Mouse (Mus musculus) layer of hippocampus, postnatal 14 days (tissue): ENCODE data around the gene Asic2. TPM values are rescaled to one million over a fixed set of nuclear protein-coding genes. Genes with fewer than 3 reads are reported as not detected.
A peak's percentile ranks its signal among the peaks of the same experiment; 100 is the strongest.

ENCODE experiments used
- DNase-seq, 2 experiments: peaks; one replicate each; pipeline ENCODE4 v3.0.0; 2021 to 2022; ENCODE audit warnings: low spot score in 2 of 2, mixed read lengths in 1 of 2
- total RNA-seq, 2 experiments: library from RNA; stranded (reverse); gene quantifications; 2 replicates each; pipeline ENCODE4 v1.2.3; 2021

Asic2 gene
- total RNA-seq, 2 experiments from 2014 or later, result 56.0 to 64.3 TPM

DNA sequence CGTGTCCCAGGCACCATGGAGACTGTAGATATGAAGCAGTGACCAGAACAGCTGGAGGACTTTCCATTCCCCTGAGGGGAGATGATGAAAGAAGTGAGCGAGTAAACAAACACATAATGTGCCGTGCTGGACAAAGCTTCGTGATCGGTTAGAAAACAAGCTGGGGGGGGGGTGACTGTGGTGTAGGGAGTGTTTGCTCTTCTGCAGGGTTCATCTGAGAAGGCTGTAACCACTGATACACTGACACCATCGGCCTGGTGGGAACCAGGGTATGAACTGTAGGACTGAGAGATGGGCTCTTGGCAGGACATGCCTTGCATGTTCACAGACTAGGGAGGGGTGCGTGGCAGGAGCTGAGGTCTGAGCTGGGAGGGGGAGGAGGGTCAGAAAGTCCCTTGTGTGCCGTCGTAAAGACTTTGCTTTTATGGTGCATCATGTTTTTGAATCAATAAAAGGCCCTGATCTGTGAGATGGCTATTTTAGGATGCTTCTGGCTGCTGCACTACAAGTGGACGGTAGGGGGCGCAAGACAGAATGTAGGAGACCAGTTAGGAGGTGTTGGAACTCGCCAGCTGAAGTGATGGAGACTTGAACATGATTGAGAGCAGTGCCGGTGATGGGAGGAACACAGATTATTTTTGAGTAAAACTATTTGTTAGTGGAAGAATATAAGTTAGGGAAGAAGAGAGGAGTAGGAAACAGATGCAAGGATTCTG is 728.1 kb downstream of the Asic2 start:
- peak in 1 of 2 experiments; percentile 22 for DNase-seq

DNA sequence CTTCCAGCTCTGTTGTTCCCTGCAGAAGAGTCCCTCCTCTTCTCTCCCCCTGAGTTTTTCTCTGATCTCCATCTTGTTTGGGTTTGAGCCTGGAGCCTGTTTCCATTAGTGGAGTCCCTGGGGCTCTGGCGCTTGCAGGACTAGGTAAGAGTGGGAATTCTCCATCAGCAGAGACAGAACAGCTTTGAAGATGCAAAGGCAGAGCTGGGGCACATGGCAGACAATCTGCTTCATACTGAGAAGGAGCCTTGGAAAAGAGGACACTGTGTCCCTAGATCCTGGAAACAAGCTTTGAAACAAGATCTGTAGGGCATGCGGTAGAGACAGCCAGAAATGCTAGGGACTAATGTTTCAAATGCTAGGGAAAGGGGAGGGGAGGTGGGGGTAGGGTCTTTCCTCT is 729.2 kb downstream of the Asic2 start:
- peak in 1 of 2 experiments; percentile 45 for DNase-seq

DNA sequence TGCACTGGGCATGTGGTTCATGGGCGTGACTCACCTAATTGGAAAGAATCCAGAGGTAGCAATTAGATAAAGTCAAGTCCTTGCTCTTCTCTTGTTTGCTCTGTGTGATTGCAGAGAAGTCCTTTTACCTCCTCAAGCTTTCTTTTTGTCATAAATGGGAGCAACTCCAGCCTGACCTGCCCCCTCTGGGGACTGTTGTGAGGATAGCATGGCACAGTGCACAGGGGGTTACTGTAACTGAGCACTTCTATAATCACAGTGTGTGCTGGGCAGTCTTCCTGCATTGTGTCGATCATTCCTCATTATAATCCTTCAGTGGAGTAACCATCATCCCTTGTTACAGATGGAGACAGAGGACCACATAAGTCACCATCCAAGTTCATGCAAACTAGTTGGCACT is 732.2 kb downstream of the Asic2 start:
- no peak for DNase-seq

DNA sequence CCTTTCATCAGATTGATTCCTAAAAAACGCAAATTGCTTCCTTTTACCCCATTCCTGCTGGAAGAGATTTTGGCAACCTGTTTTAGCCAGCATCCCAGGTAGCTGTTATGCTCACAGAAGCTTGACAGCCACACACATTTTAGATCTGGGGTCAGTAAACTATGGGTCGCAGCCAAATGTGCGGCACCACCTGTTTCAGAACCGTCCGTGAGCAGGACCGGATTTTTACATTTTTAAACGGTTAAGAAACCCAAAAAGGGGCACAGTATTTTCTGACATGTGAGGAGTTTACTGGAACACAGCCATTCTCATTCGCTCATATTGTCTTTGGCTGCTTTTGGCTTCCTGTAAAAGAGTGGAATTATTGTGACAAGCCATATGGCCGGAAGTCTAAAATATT is 744.9 kb downstream of the Asic2 start:
- no peak for DNase-seq

DNA sequence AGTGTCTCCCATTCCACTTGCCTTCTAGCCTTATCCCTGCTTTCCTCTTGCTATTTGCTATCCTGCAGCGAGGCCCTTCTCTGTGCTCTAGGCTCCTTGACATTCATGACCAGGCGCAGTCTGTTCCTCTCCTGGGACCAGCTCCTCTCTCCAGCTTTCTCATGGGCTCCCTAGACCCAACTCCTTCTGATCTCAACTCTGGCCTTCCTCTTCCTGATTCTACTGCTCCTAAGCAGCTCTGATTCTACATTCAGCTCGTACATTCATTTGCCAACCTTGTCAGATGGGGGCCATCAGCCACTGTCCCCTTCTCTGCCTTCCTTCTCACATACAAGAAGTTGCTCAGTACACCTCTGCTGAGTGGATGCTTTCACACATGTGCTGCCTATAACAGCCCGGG is 747.5 kb downstream of the Asic2 start:
- DNase-seq, result no peak

DNA sequence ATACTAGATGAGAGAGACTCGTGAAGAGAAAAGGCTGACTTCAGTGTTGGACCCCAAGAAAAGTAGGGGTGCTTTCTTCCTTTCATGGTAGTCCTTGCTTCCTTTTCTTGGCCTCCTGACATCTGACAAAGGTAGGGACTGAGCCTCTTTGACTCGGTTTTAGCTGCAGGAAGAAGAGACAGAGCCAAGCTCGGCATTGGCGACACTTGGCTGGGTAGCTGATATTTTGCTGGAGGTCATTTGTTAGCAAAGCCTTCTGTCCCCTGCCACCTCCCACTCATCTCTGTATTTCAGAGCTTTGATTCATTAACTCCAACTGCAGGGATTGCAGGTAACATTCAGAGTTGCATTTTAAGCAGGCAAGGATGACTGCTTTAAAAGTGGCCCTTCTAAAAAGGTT is 762.8 kb downstream of the Asic2 start:
- DNase-seq, result no peak

DNA sequence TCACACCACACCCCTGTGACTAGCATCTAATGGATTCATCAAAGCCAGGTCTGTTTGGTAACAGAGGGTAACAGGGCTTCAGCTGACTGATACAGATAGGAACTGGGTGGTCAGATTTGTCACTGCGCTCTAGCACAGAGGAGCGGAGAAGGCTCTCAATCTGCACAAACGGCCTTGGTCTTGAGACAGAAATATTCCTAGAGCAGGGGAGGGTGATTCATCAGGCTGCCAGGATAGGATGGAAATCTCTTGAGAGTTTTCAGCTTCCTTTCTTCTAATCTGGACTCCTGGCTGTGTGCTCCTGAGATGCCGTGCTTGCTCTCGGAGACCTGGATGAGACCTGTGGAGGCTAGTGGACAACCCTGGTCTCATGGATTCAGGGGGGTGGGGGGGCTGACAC is 765.7 kb downstream of the Asic2 start:
- DNase-seq, result no peak

DNA sequence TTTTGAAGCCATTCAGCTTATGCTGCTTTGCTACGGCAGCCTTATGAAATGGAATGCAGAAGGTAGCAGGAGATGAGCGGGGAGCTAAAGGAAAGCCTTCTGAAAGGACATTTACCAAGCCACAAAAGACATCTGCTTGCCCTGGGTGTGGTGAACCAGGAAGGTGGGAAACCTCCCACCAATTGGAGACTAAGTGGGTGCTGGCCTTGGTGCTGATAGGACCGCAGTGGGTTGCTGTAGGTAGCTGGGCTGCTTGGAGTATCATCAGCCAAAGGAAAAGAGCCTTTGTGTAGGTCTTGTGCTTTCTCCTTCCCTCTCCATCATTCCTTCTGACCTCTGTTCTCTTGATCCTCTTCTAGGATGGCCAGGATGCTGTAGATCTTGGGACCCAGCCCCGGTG is 774.4 kb downstream of the Asic2 start:
- DNase-seq, result no peak

DNA sequence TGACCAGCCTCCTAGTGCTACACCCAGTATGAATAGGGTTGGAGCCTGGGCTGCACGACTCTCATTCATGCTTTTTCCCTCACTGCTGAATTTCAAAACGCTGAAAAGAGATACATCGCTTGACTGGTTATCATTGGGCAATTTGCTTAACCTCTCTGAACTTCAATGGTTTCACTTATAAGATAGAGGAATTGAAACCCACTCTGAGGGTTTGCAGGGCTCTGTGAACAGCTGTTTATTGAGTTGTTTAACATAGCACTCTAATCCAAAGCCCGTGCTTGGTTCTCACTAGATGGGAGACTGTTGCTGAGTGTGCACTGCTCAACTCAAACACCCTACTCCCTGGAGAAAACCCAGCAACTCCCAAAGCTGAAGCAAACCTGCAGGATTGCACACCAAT is 776.1 kb downstream of the Asic2 start:
- no peak for DNase-seq

DNA sequence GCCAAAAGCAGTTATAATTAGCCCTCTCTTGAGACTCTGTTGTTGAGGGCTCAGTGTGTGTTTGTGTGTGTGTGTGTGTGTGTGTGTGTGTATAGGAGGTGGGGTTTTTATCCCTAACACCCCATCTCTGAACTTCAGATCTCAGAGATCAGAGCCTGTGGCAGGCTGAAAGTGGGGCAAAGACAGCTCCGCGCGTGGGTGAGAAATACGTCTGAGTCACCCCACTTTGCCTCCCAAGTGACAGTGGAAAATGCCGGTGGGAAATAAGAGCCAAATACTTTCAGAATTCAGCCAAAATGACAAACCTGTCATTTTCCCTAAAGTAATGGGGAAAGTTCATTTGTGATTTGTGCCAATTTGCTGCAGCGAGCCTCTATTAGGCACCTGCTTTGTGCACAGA is 779.2 kb downstream of the Asic2 start:
- no peak for DNase-seq

DNA sequence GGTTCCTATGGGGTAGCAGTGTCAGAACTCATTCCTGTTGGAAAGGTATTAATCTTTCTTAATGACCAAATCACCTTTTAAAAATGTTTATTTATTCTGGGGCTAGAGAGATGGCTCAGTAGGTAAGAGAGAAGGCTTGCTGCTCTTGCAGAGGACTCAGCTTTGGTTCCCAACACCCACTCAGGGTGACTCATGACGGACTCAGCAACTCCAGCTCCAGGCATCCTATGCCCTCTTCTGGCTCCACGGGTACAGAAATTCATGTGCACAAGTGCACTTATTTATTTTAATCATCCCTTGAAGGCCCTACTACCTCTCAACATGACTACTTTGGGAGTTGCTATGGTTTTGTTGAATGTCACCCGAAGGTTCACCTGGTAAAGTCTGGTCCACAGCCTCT is 780.4 kb downstream of the Asic2 start:
- no peak for DNase-seq

DNA sequence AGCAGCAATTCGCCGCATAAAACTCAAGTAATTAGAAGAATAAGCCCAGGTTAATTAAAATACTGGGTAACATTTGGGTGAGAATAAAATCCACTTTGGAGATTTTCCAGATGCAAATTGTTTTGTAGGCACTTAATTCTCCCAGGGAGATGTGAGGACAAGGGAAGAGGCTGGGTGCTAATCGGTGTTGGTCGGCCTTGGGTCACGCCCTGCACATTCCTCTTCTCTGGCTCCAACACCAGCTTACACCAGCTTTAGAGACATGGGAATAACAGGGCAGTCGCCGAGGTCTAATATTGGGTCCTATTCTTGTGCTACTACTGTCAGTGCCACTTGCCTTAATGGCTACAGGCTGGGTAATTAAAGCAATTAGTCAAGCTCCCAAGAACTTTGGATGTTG is 783.5 kb downstream of the Asic2 start:
- DNase-seq, result no peak

DNA sequence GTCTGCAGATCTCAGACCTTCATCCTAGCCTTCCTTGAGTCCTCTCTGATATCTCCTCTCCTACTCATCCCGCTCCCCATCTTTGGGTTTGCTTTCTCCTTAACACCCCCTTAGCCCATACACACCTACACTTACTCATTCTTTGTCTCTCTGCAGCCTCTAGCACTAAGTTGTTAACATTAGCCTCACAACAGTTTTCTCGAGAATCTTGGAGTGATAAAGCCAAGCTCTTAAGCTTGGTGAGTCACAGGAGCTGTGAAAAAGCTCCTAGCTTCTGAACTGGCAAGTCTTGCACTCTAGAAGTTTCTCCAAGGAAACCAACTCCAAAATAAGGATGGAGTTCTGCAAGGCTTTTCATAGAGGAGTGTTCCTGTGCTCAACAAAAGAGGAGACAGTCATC is 803.4 kb downstream of the Asic2 start:
- no peak for DNase-seq

DNA sequence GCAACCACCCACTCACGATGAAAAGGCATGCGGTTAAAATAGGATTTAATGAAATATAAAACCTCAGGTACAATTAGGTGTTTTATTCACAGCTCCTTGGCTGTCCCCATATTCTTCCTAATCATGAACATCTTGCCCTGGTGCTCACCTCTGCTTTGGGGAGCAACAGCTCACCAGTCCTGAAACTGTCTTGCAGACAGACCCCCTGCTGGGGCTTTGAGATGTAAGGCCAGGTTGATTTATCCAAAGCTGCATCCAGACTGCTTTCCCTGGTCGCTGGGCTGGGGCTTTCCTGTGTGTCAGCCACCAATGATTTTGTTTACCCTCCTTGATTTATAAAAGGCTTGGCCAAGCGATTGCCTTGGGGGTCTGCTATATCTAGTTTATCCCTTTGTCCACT is 805.2 kb downstream of the Asic2 start:
- no peak for DNase-seq

DNA sequence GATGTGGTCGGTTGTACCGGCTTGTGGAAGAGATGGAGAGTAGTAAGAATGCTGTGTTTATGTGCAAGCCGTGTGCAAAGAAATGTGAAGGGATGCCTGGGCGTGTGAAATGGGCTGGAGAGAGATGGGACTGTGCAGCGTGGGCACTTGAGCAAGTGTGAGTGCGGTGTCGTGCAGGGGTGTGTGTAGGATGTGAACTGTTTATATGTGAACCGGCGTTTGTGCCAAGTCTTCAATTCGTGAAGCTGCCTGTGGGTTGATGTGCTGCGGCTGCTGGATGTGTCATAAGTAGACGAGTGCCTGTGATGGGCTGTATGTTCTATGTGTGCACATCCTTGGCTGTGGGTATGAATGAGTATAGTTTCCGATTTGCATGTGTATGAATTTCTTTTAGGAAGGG is 814.4 kb downstream of the Asic2 start:
- peak in 1 of 2 experiments; percentile 20 for DNase-seq

DNA sequence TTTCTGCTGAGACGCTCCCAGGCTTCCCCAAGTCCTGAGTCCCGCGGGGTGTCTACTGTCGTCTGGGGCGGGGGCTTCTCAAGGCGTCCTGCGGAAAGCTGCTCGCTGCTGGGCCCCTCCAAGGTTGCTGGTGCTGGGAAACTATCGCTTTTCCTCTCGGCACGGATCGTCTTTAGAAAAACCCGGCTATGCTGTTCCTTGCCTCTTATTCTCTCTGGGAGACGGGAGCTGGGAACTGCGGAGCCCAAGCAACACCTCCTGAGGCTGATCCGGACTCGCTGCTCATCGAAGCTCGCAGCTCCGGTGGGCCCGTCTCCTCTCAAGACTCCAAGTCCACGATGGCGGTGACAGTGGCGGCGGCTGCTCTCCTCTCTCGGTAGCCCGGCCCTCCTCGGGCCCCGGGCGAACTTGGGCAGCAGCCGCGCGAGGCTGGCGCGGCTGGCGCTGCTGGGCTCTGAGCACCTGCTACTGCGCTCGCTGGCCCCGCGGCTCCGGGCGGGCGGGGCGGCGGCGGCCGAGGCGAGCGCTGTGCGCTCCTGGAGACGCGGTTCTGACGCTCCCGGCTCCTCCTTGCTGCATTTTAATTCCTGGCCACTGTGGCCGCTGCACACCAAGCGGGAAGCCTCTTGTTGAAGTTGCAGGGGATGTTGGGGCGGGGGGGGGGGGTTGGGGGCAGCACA is 815.0 kb downstream of the Asic2 start:
- peak; percentile 57 to 75 for DNase-seq

DNA sequence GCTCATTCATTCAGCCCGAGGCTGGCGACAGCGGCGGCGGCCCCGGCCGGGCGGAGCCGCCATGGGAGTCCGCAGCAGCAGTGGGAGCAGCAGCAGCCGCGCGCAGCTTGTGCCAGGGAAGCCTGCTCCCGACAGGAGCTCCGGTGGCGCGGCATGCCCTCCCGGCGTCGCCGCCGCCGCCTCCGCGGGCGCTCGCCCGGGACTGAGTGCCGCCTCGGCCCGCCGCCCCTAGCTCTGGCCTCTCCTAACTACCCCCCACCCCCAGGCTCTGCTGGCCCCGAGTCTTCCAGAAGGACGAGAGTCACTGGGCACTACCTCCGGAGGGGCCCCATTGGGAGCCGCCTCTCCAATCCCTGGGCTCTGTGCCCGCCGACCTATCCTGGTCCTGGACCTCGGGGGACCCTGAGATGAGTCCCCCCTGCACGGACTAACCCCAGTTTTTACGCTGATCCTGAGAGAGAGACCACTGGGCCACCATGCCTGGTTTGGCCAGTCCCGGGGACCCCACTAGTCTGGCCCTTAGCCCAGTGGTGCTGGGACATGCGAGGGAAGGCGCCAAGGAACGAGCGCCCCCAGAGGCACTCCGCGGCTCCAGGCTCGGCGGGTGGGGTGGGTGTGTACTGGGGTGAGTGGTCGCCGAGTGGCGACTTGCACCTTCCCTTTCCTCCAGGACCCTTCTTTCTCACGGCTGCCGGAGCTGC is 815.6 kb downstream of the Asic2 start:
- peak; percentile 78 to 79 for DNase-seq

DNA sequence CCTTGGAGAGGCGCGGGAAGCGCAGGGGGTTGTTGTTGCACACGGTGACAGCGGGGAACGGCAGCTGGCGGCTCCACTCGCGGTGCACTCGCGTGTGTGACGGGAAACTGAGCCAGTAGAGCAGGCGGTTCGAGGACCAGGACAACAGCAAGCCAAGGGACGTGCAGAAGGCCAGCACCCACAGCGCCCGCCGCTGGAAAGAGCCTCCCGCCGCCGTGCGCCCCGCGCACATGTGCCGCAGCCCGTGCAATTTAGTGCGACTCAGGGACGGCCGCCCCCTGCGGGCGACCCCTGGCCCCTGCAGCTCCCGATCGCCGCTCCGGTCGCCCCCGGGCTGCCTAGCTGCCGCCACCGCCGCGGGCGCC is 816.3 kb downstream of the Asic2 start:
- peak; percentile 53 to 66 for DNase-seq

DNA sequence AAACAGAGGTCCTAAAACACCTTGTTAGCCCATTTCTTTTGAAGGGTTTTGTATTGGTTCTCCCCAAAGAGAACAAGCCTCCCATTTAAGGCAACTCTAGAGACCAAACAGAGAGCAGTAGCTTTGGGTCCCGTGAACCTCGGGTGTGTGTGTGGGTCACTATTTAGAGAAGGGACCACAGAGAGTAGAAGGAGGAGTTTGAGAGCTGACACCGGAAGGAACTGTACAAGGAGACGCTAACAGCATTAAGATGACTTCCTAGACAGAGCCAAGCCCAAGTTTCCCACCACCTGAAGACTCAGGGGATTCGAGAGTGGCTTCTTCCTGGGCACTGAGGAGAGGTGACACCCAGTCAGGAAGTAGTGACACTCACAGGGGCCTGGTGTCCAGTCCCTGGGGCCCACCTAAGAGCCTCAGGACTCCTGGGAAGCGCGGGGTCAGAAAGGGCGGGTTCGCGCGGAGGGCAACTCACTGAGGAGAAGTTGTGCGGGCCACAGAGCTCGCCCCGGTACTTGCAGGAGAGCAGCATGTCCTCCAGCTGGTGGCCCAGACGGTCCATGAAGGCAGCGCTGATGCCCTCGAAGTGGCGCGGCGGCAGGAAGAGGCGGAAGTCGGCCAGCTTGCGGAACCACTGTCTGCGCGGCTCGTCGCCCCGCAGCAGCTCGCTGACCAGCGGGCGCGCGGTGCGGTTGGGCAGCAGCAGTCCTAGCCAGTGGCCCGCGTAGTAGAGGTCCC is 816.8 kb downstream of the Asic2 start:
- DNase-seq, result no peak

DNA sequence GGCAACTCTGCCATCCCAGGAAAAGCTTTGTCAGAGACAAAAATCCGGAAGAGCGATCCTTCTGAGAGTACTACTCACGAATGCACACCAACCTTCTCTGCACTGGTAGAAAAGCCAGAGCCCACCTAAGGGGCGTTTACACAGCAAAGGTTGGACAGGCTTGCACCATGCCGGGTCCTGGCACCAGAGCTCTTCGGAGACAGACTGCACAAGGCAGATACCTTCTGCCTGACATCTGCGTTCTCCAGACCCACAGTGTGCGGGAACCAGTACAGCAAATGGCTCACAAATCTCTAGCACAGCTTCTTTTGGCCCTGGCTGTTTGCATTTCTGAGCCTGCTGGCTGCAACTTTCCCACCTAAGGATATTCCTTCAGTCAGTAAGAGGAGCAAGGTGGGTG is 817.6 kb downstream of the Asic2 start:
- peak; percentile 26 to 35 for DNase-seq

DNA sequence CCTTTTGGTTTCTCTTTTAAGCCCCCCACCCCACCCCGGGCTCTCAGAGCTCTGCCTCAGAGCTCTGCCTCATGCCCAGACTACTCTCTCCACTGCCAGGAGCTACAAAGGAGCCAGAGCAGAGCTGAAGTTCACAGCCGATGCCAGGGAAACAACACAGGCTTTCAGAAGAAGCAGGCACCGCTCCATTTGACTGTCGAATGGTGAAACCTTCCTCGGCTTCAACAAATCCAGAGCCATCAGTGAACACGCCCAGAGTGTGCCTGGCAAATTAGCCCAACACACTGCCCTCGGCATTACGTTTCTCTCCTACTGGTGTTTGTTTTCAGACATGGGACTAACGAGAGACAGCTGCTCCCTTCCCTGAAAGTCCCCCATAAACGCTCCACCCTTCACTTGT is 819.8 kb downstream of the Asic2 start:
- peak; percentile 50 to 81 for DNase-seq
